ENCODE assay signal across 25 mouse cellular contexts in the genomic region with DNA sequence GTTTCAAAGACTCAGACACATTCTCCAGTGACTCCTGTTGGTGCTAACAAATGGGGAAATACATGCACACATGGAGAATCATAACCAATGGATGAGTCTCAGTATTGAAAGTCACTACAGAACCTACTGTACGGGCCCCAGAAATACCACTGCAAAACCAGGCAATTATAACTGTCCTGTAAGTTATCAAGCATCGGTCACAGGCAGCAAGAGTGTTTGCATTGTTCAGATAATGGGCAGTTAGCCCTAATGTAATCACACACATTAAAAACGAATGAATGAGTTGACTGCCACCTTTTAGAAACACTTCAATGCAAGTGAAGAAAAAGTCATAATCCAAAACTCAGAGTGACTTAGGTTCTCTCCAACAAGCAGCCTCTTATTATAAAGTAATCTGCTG.
DNase-seq lines count a peak whose midpoint lies in the region; ATAC-seq lines count a peak whose summit lies in the region.
"Had no signal": no experiment of that assay in that cellular context is flagged by ENCODE, and none has a peak within 500 bp of the region (broad histone marks: within the 10 kb centered on the region; RNA-seq: fewer than 3 reads in every experiment).

No protein-coding gene starts in this region.

- DNase-seq in forebrain, embryonic 10.5 days (ENCODE audit: extremely low spot score, low spot score): no peak
- peak; percentile 22 for DNase-seq in c-Kit-positive CD71-positive TER-119-positive erythroid progenitor cells, embryonic 14.5 days (ENCODE audit: low spot score)
- DNase-seq in retina, postnatal 1 day: peak; percentile 51
- no peak for DNase-seq in embryonic facial prominence, embryonic 10.5 days (ENCODE audit: low spot score)
- DNase-seq in adrenal gland, postnatal 36 days: no peak
- DNase-seq: adrenal gland, postnatal 14 days; cerebellum, adult 2 months; cerebellum, postnatal 14 days; gastrocnemius, postnatal 14 days; heart, adult 11 months; heart, postnatal 36 days; kidney, adult 11 months; kidney, postnatal 25 days; lung, adult 2 months; lung, postnatal 10 days had no signal

- no peaks in the 10 kb centered on the region for H3K9me3 ChIP-seq in forebrain, embryonic 16.5 days (ENCODE audit: control insufficient read depth, low read length)
- H3K9me3 ChIP-seq in forebrain, embryonic 10.5 days: no peaks in the 10 kb centered on the region
- H3K9me3 ChIP-seq in liver, embryonic 16.5 days (replicated peaks; ENCODE audit: control insufficient read depth, low read length): no peaks in the 10 kb centered on the region
- no peaks in the 10 kb centered on the region for H3K9me3 ChIP-seq in embryonic facial prominence, embryonic 10.5 days
- H3K9me3 ChIP-seq: embryonic facial prominence, embryonic 15.5 days; hindbrain, embryonic 13.5 days; limb, embryonic 13.5 days; midbrain, embryonic 10.5 days had no signal

- H3K36me3 ChIP-seq in forebrain, embryonic 16.5 days (ENCODE audit: control insufficient read depth, insufficient read depth): no peaks in the 10 kb centered on the region
- peaks cover 15% of the 10 kb centered on the region for H3K36me3 ChIP-seq in forebrain, embryonic 10.5 days (replicated peaks)
- peaks cover 16% of the 10 kb centered on the region for H3K36me3 ChIP-seq in liver, embryonic 16.5 days (ENCODE audit: control insufficient read depth, insufficient read depth)
- no peaks in the 10 kb centered on the region for H3K36me3 ChIP-seq in embryonic facial prominence, embryonic 10.5 days (replicated peaks)
- H3K36me3 ChIP-seq: embryonic facial prominence, embryonic 15.5 days; hindbrain, embryonic 13.5 days had no signal

- WGBS in forebrain, embryonic 16.5 days: 6% methylated on average over 3 of the region's 3 CpGs
- WGBS in forebrain, embryonic 10.5 days: 77% methylated on average over 3 of the region's 3 CpGs
- 23% methylated on average over 3 of the region's 3 CpGs for WGBS in liver, embryonic 16.5 days (ENCODE audit: insufficient replicate concordance)
- WGBS in embryonic facial prominence, embryonic 10.5 days: 75% methylated on average over 3 of the region's 3 CpGs

- peaks cover 8% of the 10 kb centered on the region for H3K4me1 ChIP-seq in forebrain, embryonic 16.5 days (replicated peaks; ENCODE audit: control insufficient read depth, insufficient read depth, low read length)
- H3K4me1 ChIP-seq in forebrain, embryonic 10.5 days: peaks cover 33% of the 10 kb centered on the region
- H3K4me1 ChIP-seq in liver, embryonic 16.5 days (ENCODE audit: control insufficient read depth, low read depth, low read length): peaks cover 5% of the 10 kb centered on the region
- H3K4me1 ChIP-seq in embryonic facial prominence, embryonic 10.5 days: peaks cover 13% of the 10 kb centered on the region
- H3K4me1 ChIP-seq: embryonic facial prominence, embryonic 15.5 days; hindbrain, embryonic 13.5 days had no signal

- H3K27ac ChIP-seq in forebrain, embryonic 16.5 days (ENCODE audit: low read length): no peak overlapping the region
- H3K27ac ChIP-seq in forebrain, embryonic 10.5 days: no peak overlapping the region
- no peak overlapping the region for H3K27ac ChIP-seq in liver, embryonic 16.5 days (ENCODE audit: low read length)
- H3K27ac ChIP-seq in embryonic facial prominence, embryonic 10.5 days (replicated peaks): no peak overlapping the region
- H3K27ac ChIP-seq: embryonic facial prominence, embryonic 15.5 days; hindbrain, embryonic 13.5 days; left cerebral cortex, adult 2 months; limb, embryonic 13.5 days; macrophage; midbrain, embryonic 10.5 days had no signal

- H3K4me3 ChIP-seq in forebrain, embryonic 16.5 days (replicated peaks; ENCODE audit: low read length): no peak overlapping the region
- no peak overlapping the region for H3K4me3 ChIP-seq in forebrain, embryonic 10.5 days
- H3K4me3 ChIP-seq in liver, embryonic 16.5 days (ENCODE audit: low read depth, low read length): no peak overlapping the region
- H3K4me3 ChIP-seq in embryonic facial prominence, embryonic 10.5 days: no peak overlapping the region
- H3K4me3 ChIP-seq: embryonic facial prominence, embryonic 15.5 days; hindbrain, embryonic 13.5 days; left cerebral cortex, adult 2 months; limb, embryonic 13.5 days; midbrain, embryonic 10.5 days had no signal

- H3K9ac ChIP-seq in forebrain, embryonic 16.5 days (replicated peaks; ENCODE audit: low read depth, low read length): no peak overlapping the region
- H3K9ac ChIP-seq in liver, embryonic 16.5 days (ENCODE audit: low read depth, low read length): no peak overlapping the region
- H3K9ac ChIP-seq: embryonic facial prominence, embryonic 15.5 days; hindbrain, embryonic 13.5 days; limb, embryonic 13.5 days had no signal

- H3K4me2 ChIP-seq in forebrain, embryonic 16.5 days (ENCODE audit: low read length): peak overlapping the region; percentile 21; the same call in 1 of the 2 replicates
- H3K4me2 ChIP-seq in liver, embryonic 16.5 days (ENCODE audit: low read depth, low read length): no peak overlapping the region
- H3K4me2 ChIP-seq: embryonic facial prominence, embryonic 15.5 days; heart, embryonic 11.5 days; hindbrain, embryonic 13.5 days; limb, embryonic 13.5 days had no signal

- ATAC-seq in forebrain, embryonic 16.5 days: no peak
- ATAC-seq in liver, embryonic 16.5 days (ENCODE audit: low read depth): peak; percentile 63; the same call in 1 of the 2 replicates
- ATAC-seq: midbrain, embryonic 16.5 days had no signal

- H3K27me3 ChIP-seq in forebrain, embryonic 16.5 days (replicated peaks; ENCODE audit: control insufficient read depth, insufficient read depth, low read length): no peaks in the 10 kb centered on the region
- H3K27me3 ChIP-seq in forebrain, embryonic 10.5 days (ENCODE audit: poor library complexity, severe bottlenecking): no peaks in the 10 kb centered on the region
- no peaks in the 10 kb centered on the region for H3K27me3 ChIP-seq in liver, embryonic 16.5 days (ENCODE audit: control insufficient read depth, insufficient read depth, low read depth, low read length)
- no peaks in the 10 kb centered on the region for H3K27me3 ChIP-seq in embryonic facial prominence, embryonic 10.5 days (replicated peaks; ENCODE audit: low read depth, poor library complexity, severe bottlenecking)
- H3K27me3 ChIP-seq: embryonic facial prominence, embryonic 15.5 days; hindbrain, embryonic 13.5 days; limb, embryonic 13.5 days had no signal

Comparison
In these comparisons a context has a peak if more than half of its experiments do, and no peak if none do; other contexts are left out.
1. DNase-seq: peak in c-Kit-positive CD71-positive TER-119-positive erythroid progenitor cells, embryonic 14.5 days (single experiment) and retina, postnatal 1 day (single experiment); none in forebrain, embryonic 10.5 days (single experiment), embryonic facial prominence, embryonic 10.5 days (single experiment) and adrenal gland, postnatal 36 days (0 of 2).